Mouse (Mus musculus): Measurements from ENCODE around the gene Nsd1. TPM values are rescaled to one million over a fixed set of nuclear protein-coding genes. Genes with fewer than 3 reads are reported as not detected.
A peak's percentile ranks its signal among the peaks of the same experiment; 100 is the strongest.

Gene Nsd1
- total and polyA plus RNA-seq, 2 experiments from 2014 or later = 48.2 to 104 TPM

GRCm38 (mm10) chr13:55210193-55210970 is 800 bp downstream of the Nsd1 start:
- H3K36me3 ChIP-seq (ENCODE audit: insufficient read depth) = peaks cover 10% of the 10 kb centered on the region
- peak; percentile 29; the same call in 1 of the 2 replicates for TF ChIP-seq CTCF (IDR thresholded peaks at IDR 0.05; ENCODE audit: low read depth)
- 5% methylated on average over 64 of the region's 77 CpGs for WGBS
- H3K27ac ChIP-seq (ENCODE audit: low read depth, low read length) = peak overlapping the region; percentile 95
- H3K9ac ChIP-seq = peak overlapping the region; percentile 83
- ATAC-seq (peak; percentile 45), DNase-seq (peak; percentile 75)
- H3K27me3 ChIP-seq (ENCODE audit: insufficient read depth, low read length) = no peaks in the 10 kb centered on the region
- H3K4me2 ChIP-seq (ENCODE audit: low read depth) = peak overlapping the region; percentile 95
- H3K9me3 ChIP-seq (ENCODE audit: low read length) = no peaks in the 10 kb centered on the region
- peaks cover 23% of the 10 kb centered on the region for H3K4me1 ChIP-seq (ENCODE audit: insufficient read depth)
- peak overlapping the region; percentile 76 for H3K4me3 ChIP-seq (ENCODE audit: low read depth, low read length)

GRCm38 (mm10) chr13:55210971-55211220 is 1.3 kb downstream of the Nsd1 start:
- DNase-seq (no peak), ATAC-seq (peak; percentile 53)

GRCm38 (mm10) chr13:55211221-55212010 is 1.8 kb downstream of the Nsd1 start:
- ATAC-seq (peak; percentile 80), DNase-seq (peak; percentile 97)
- Histone ChIP-seq H3K4me3 (ENCODE audit: low read depth, low read length) (peak overlapping the region; percentile 76), H3K4me1 (ENCODE audit: insufficient read depth) (peaks cover 34% of the 10 kb centered on the region), H3K9me3 (ENCODE audit: low read length) (no peaks in the 10 kb centered on the region), H3K27ac (ENCODE audit: low read depth, low read length) (peak overlapping the region; percentile 95), H3K36me3 (ENCODE audit: insufficient read depth) (peaks cover 12% of the 10 kb centered on the region), H3K9ac (peak overlapping the region; percentile 83), H3K27me3 (ENCODE audit: insufficient read depth, low read length) (no peaks in the 10 kb centered on the region), H3K4me2 (ENCODE audit: low read depth) (peak overlapping the region; percentile 95)
- WGBS = under 1% methylated on average over 25 of the region's 93 CpGs
- TF ChIP-seq CTCF (IDR thresholded peaks at IDR 0.05; ENCODE audit: low read depth) = no peak

More at GRCm38 (mm10) chr13:55210971-55211220, 1.3 kb downstream of the Nsd1 start:
- Histone ChIP-seq H3K27me3 (ENCODE audit: insufficient read depth, low read length) (no peaks in the 10 kb centered on the region), H3K4me2 (ENCODE audit: low read depth) (peak overlapping the region; percentile 95), H3K4me3 (ENCODE audit: low read depth, low read length) (peak overlapping the region; percentile 76), H3K9ac (peak overlapping the region; percentile 83), H3K4me1 (ENCODE audit: insufficient read depth) (peaks cover 29% of the 10 kb centered on the region), H3K36me3 (ENCODE audit: insufficient read depth) (peaks cover 10% of the 10 kb centered on the region), H3K27ac (ENCODE audit: low read depth, low read length) (peak overlapping the region; percentile 95), H3K9me3 (ENCODE audit: low read length) (no peaks in the 10 kb centered on the region)
- WGBS = 4% methylated on average over 17 of the region's 17 CpGs
- TF ChIP-seq CTCF (IDR thresholded peaks at IDR 0.05; ENCODE audit: low read depth) = no peak

- peaks cover 34% of the 10 kb centered on the region for H3K4me1 ChIP-seq (ENCODE audit: insufficient read depth)
- 0% methylated on average over 7 of the region's 32 CpGs for WGBS
- DNase-seq = no peak
Observed at GRCm38 (mm10) chr13:55212011-55212360, 2.4 kb downstream of the Nsd1 start.

GRCm38 (mm10) chr13:55212361-55213137 is 3.0 kb downstream of the Nsd1 start:
- H3K9ac ChIP-seq = peak overlapping the region; percentile 83
- H3K4me2 ChIP-seq (ENCODE audit: low read depth) = peak overlapping the region; percentile 95
- peak; percentile 38 for ATAC-seq
- DNase-seq = peak; percentile 79
- H3K9me3 ChIP-seq (ENCODE audit: low read length) = no peaks in the 10 kb centered on the region
- peaks cover 19% of the 10 kb centered on the region for H3K36me3 ChIP-seq (ENCODE audit: insufficient read depth)
- H3K27me3 ChIP-seq (ENCODE audit: insufficient read depth, low read length) = no peaks in the 10 kb centered on the region
- H3K4me1 ChIP-seq (ENCODE audit: insufficient read depth) = peaks cover 34% of the 10 kb centered on the region
- 3% methylated on average over 57 of the region's 58 CpGs for WGBS
- peak overlapping the region; percentile 95 for H3K27ac ChIP-seq (ENCODE audit: low read depth, low read length)
- H3K4me3 ChIP-seq (ENCODE audit: low read depth, low read length) = peak overlapping the region; percentile 76
- 0 out of 2 replicates have a peak, but pooled peaks have one; percentile 5 for TF ChIP-seq CTCF (IDR thresholded peaks at IDR 0.05; ENCODE audit: low read depth)

More at GRCm38 (mm10) chr13:55212011-55212360, 2.4 kb downstream of the Nsd1 start:
- peak; percentile 42 for ATAC-seq
- Histone ChIP-seq H3K9me3 (ENCODE audit: low read length) (no peaks in the 10 kb centered on the region), H3K27ac (ENCODE audit: low read depth, low read length) (peak overlapping the region; percentile 95), H3K4me3 (ENCODE audit: low read depth, low read length) (peak overlapping the region; percentile 76), H3K9ac (peak overlapping the region; percentile 83), H3K27me3 (ENCODE audit: insufficient read depth, low read length) (no peaks in the 10 kb centered on the region), H3K36me3 (ENCODE audit: insufficient read depth) (peaks cover 15% of the 10 kb centered on the region), H3K4me2 (ENCODE audit: low read depth) (peak overlapping the region; percentile 95)
- no peak for TF ChIP-seq CTCF (IDR thresholded peaks at IDR 0.05; ENCODE audit: low read depth)

- Histone ChIP-seq H3K36me3 (ENCODE audit: insufficient read depth) (peaks cover 21% of the 10 kb centered on the region), H3K4me2 (ENCODE audit: low read depth) (peak overlapping the region; percentile 95), H3K4me3 (ENCODE audit: low read depth, low read length) (peak overlapping the region; percentile 76), H3K4me1 (ENCODE audit: insufficient read depth) (peaks cover 37% of the 10 kb centered on the region), H3K27me3 (ENCODE audit: insufficient read depth, low read length) (no peaks in the 10 kb centered on the region), H3K27ac (ENCODE audit: low read depth, low read length) (peak overlapping the region; percentile 95), H3K9me3 (ENCODE audit: low read length) (no peaks in the 10 kb centered on the region), H3K9ac (peak overlapping the region; percentile 83)
- DNase-seq = no peak
- no peak for ATAC-seq
- WGBS = 50% methylated on average over 10 of the region's 10 CpGs
- TF ChIP-seq CTCF (IDR thresholded peaks at IDR 0.05; ENCODE audit: low read depth) = 0 out of 2 replicates have a peak, but pooled peaks have one; percentile 1
Observed at GRCm38 (mm10) chr13:55213138-55213806, 3.7 kb downstream of the Nsd1 start.

Data from forebrain, postnatal 0 days (tissue).